Mouse (Mus musculus): ENCODE data around the gene Rnf145.

DNA sequence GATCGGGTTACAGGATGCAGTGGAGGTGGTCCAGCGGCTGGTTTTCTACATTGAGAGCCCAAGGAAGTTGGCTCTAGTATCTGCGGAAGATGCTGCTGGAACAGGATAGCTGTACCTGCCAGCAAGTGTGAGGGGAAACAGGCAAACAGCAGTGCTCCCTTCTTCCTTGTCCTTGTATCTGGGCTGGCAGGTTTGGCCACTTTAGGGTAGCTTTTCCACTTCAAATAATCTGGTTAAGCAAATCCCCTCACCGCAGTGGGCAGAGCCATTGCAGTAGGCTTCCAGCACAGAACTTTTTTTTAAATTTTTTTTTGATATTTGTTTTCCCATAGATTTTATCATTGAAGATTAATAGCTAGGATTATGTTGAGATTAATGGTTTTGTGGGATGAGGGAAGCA lies 12.9 kb downstream of the Rnf145 start:
- TF ChIP-seq CTCF (IDR thresholded peaks at IDR 0.05; ENCODE audit: low read depth, low read length) (no peak), TAL1 (conservative IDR thresholded peaks at IDR 0.05; ENCODE audit: low read depth, low read length) (no peak)

Measured in G1E (cell line).